Comparison of ENCODE assay signal across 26 mouse cellular contexts in the genomic region with DNA sequence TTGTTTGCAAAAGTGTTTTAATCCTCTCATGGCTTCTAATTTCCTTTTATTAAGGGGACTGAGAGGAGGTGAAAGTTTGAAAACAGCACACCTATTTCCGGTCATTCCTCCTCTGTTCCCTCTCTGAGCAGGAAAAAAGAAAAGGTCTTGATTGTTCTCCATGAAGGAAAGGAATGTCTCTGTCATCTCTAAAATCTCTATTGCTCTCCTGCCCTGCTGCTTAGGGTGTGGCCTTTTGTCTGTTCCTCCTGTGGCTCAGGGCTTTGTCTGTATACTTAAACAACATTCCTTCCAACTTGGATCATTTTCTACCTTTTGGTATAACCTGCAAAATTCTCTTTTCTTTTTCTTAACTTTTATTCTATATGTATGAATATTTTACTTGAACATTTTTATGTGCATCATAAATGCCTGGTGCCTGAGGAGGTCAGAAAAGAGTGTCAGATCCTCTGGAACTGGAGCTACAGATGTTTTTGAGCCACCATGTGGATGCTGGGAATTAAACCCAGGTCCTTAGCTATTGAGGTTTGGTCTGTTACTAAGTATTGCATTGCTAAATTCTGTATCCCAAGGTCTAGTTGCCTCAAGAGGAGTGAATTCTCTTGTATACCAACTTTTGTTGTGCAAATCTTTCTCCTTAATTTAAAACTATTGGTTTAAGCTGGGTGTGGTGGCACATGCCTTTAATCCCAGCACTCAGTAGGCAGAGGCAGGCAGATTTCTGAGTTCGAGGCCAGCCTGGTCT.
"Had no signal": no experiment of that assay in that cellular context is flagged by ENCODE, and none has a peak within 500 bp of the region (broad histone marks: within the 10 kb centered on the region; RNA-seq: fewer than 3 reads in every experiment).

No protein-coding gene starts in this region.

- ATAC-seq: forebrain, embryonic 13.5 days; forebrain, embryonic 14.5 days; forebrain, embryonic 15.5 days; forebrain, embryonic 16.5 days; forebrain, postnatal 0 days had no signal

- H3K9ac ChIP-seq: embryonic facial prominence, embryonic 12.5 days; embryonic facial prominence, embryonic 13.5 days; embryonic facial prominence, embryonic 15.5 days; forebrain, embryonic 12.5 days; forebrain, embryonic 13.5 days; forebrain, embryonic 15.5 days; forebrain, postnatal 0 days had no signal

- H3K27me3 ChIP-seq: embryonic facial prominence, embryonic 12.5 days; embryonic facial prominence, embryonic 13.5 days; embryonic facial prominence, embryonic 15.5 days; forebrain, embryonic 12.5 days; forebrain, embryonic 13.5 days; forebrain, embryonic 15.5 days had no signal

- DNase-seq: cerebellum, adult 9-11 months; cerebellum, postnatal 10 days; cerebellum, postnatal 14 days; cerebellum, postnatal 25 days; cerebellum, postnatal 36 days; embryo, embryonic 11 days; forebrain, postnatal 0 days; gastrocnemius, adult 2 months; gastrocnemius, postnatal 10 days; gastrocnemius, postnatal 14 days; gastrocnemius, postnatal 25 days; gastrocnemius, postnatal 36 days; heart, adult 11 months; heart, adult 18-20 months; heart, adult 2 months had no signal

- H3K4me1 ChIP-seq: embryonic facial prominence, embryonic 10.5 days; embryonic facial prominence, embryonic 12.5 days; embryonic facial prominence, embryonic 13.5 days; embryonic facial prominence, embryonic 15.5 days; forebrain, embryonic 10.5 days; forebrain, embryonic 12.5 days; forebrain, embryonic 13.5 days; forebrain, embryonic 15.5 days had no signal

- H3K4me3 ChIP-seq: embryonic facial prominence, embryonic 10.5 days; embryonic facial prominence, embryonic 12.5 days; embryonic facial prominence, embryonic 13.5 days; embryonic facial prominence, embryonic 15.5 days; erythroblast, embryonic 14.5 days; forebrain, embryonic 10.5 days; forebrain, embryonic 12.5 days; forebrain, embryonic 13.5 days; forebrain, embryonic 15.5 days; gastrocnemius, adult 2 months; heart, adult 2 months had no signal

- H3K27ac ChIP-seq: embryonic facial prominence, embryonic 10.5 days; embryonic facial prominence, embryonic 12.5 days; embryonic facial prominence, embryonic 13.5 days; embryonic facial prominence, embryonic 15.5 days; forebrain, embryonic 10.5 days; forebrain, embryonic 12.5 days; forebrain, embryonic 13.5 days; forebrain, embryonic 15.5 days; gastrocnemius, adult 2 months; heart, adult 2 months had no signal

- H3K36me3 ChIP-seq: embryonic facial prominence, embryonic 10.5 days; embryonic facial prominence, embryonic 12.5 days; embryonic facial prominence, embryonic 13.5 days; embryonic facial prominence, embryonic 15.5 days; forebrain, embryonic 10.5 days; forebrain, embryonic 12.5 days; forebrain, embryonic 15.5 days had no signal

- H3K9me3 ChIP-seq: embryonic facial prominence, embryonic 10.5 days; embryonic facial prominence, embryonic 12.5 days; embryonic facial prominence, embryonic 13.5 days; embryonic facial prominence, embryonic 15.5 days; forebrain, embryonic 10.5 days; forebrain, embryonic 12.5 days; forebrain, embryonic 13.5 days; forebrain, embryonic 15.5 days had no signal

- H3K4me2 ChIP-seq: embryonic facial prominence, embryonic 12.5 days; embryonic facial prominence, embryonic 13.5 days; embryonic facial prominence, embryonic 15.5 days; forebrain, embryonic 12.5 days; forebrain, embryonic 13.5 days; forebrain, embryonic 15.5 days had no signal
